Mouse (Mus musculus): ENCODE measurements at regions not wholly inside any gene's neighbourhood (a gene's known extent, or its start where the extent isn't known, plus 50 kb on each side); places are given as distances from the start of the nearest gene placed in this dataset.

DNA sequence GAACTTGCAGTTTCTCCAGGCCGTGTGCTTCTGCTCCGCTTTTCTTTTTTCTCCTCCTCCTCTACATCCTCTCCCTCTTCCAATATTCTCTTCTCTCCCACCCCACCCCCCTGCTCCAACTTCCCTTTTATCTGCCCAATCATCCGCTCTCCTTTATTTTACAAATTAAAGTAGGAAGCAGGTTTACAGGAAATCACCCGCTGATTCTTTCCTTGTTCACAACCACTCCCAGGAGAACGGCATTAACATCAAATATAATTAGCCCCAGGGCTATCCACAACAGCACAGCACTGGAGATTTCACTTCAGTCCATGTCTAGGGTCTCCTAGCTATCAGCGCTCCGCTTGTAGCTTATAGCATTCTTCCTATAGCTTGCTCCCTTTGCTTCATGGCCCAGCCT is 268.6 kb downstream of the 1700009N14Rik start:
- no peak overlapping the region for H3K4me2 ChIP-seq (ENCODE audit: low read length)
- no peaks in the 10 kb centered on the region for H3K9me3 ChIP-seq (replicated peaks; ENCODE audit: low read length)
- ATAC-seq (replicated peaks; ENCODE audit: low FRiP score, low read depth): no peak
- DNase-seq (ENCODE audit: low spot score): no peak
- H3K27me3 ChIP-seq (ENCODE audit: insufficient read depth, low read length): no peaks in the 10 kb centered on the region
- TF ChIP-seq CTCF (IDR thresholded peaks at IDR 0.05; ENCODE audit: low read depth): no peak
- H3K4me1 ChIP-seq (replicated peaks; ENCODE audit: insufficient read depth, low read length): no peaks in the 10 kb centered on the region
- 83% methylated on average over 7 of the region's 7 CpGs for WGBS
- H3K36me3 ChIP-seq (ENCODE audit: insufficient read depth, low read length): no peaks in the 10 kb centered on the region
- no peak overlapping the region for H3K4me3 ChIP-seq (replicated peaks; ENCODE audit: low read depth, low read length)
- H3K9ac ChIP-seq (ENCODE audit: low read depth, low read length): no peak overlapping the region
- no peak overlapping the region for H3K27ac ChIP-seq

GRCm38 (mm10) chr4:39719951-39720350 is 269.9 kb downstream of the 1700009N14Rik start:
- no peaks in the 10 kb centered on the region for H3K27me3 ChIP-seq (ENCODE audit: insufficient read depth, low read length)
- no peak overlapping the region for H3K9ac ChIP-seq (ENCODE audit: low read depth, low read length)
- H3K4me2 ChIP-seq (ENCODE audit: low read length): no peak overlapping the region
- H3K4me1 ChIP-seq (replicated peaks; ENCODE audit: insufficient read depth, low read length): no peaks in the 10 kb centered on the region
- DNase-seq (ENCODE audit: low spot score) (no peak), ATAC-seq (replicated peaks; ENCODE audit: low FRiP score, low read depth) (no peak)
- no peaks in the 10 kb centered on the region for H3K9me3 ChIP-seq (replicated peaks; ENCODE audit: low read length)
- H3K27ac ChIP-seq: no peak overlapping the region
- no peak overlapping the region for H3K4me3 ChIP-seq (replicated peaks; ENCODE audit: low read depth, low read length)
- 63% methylated on average over 4 of the region's 4 CpGs for WGBS
- H3K36me3 ChIP-seq (ENCODE audit: insufficient read depth, low read length): no peaks in the 10 kb centered on the region
- TF ChIP-seq CTCF (IDR thresholded peaks at IDR 0.05; ENCODE audit: low read depth): no peak

GRCm38 (mm10) chr4:39721524-39721923 is 271.4 kb downstream of the 1700009N14Rik start:
- no peak for DNase-seq (ENCODE audit: low spot score)
- Histone ChIP-seq H3K9me3 (replicated peaks; ENCODE audit: low read length) (no peaks in the 10 kb centered on the region), H3K4me3 (replicated peaks; ENCODE audit: low read depth, low read length) (no peak overlapping the region), H3K9ac (ENCODE audit: low read depth, low read length) (no peak overlapping the region), H3K36me3 (ENCODE audit: insufficient read depth, low read length) (no peaks in the 10 kb centered on the region), H3K27me3 (ENCODE audit: insufficient read depth, low read length) (no peaks in the 10 kb centered on the region), H3K27ac (no peak overlapping the region), H3K4me2 (ENCODE audit: low read length) (no peak overlapping the region), H3K4me1 (replicated peaks; ENCODE audit: insufficient read depth, low read length) (no peaks in the 10 kb centered on the region)
- WGBS: 71% methylated on average over 7 of the region's 7 CpGs
- no peak for TF ChIP-seq CTCF (IDR thresholded peaks at IDR 0.05; ENCODE audit: low read depth)
- no peak for ATAC-seq (replicated peaks; ENCODE audit: low FRiP score, low read depth)

- H3K9ac ChIP-seq (ENCODE audit: low read depth, low read length): no peak overlapping the region
- ATAC-seq (replicated peaks; ENCODE audit: low FRiP score, low read depth) (no peak), DNase-seq (ENCODE audit: low spot score) (peak; percentile 29)
- H3K27ac ChIP-seq: no peak overlapping the region
- H3K4me2 ChIP-seq (ENCODE audit: low read length): no peak overlapping the region
- H3K27me3 ChIP-seq (ENCODE audit: insufficient read depth, low read length): no peaks in the 10 kb centered on the region
- no peak for TF ChIP-seq CTCF (IDR thresholded peaks at IDR 0.05; ENCODE audit: low read depth)
- H3K9me3 ChIP-seq (replicated peaks; ENCODE audit: low read length): no peaks in the 10 kb centered on the region
- no peaks in the 10 kb centered on the region for H3K4me1 ChIP-seq (replicated peaks; ENCODE audit: insufficient read depth, low read length)
- H3K36me3 ChIP-seq (ENCODE audit: insufficient read depth, low read length): no peaks in the 10 kb centered on the region
- no peak overlapping the region for H3K4me3 ChIP-seq (replicated peaks; ENCODE audit: low read depth, low read length)
- WGBS: 79% methylated on average over 2 of the region's 2 CpGs
Measured at GRCm38 (mm10) chr4:39765586-39765985, 315.5 kb downstream of the 1700009N14Rik start.

DNA sequence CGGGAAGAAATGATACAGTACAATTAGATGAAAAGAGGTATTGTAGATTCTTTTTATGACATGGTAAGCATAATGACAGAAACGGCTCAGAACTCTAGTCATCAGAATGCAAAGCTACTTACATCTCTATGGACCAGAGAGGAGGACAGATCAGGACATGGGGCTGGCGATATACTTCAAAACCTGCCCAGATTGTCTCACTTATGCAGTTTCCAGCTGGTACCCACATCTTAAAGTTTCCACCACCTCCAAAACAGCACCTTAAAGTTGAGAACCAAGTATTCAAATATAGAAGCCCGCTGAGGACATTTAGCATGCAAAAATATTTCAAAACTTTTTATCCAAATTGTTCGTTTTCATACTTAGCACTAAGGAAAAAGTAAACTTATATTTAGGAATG is 341.0 kb downstream of the 1700009N14Rik start:
- Histone ChIP-seq H3K4me2 (ENCODE audit: low read length) (no peak overlapping the region), H3K36me3 (ENCODE audit: insufficient read depth, low read length) (no peaks in the 10 kb centered on the region), H3K27me3 (ENCODE audit: insufficient read depth, low read length) (no peaks in the 10 kb centered on the region), H3K9me3 (replicated peaks; ENCODE audit: low read length) (no peaks in the 10 kb centered on the region), H3K4me3 (replicated peaks; ENCODE audit: low read depth, low read length) (no peak overlapping the region), H3K4me1 (replicated peaks; ENCODE audit: insufficient read depth, low read length) (no peaks in the 10 kb centered on the region), H3K27ac (no peak overlapping the region), H3K9ac (ENCODE audit: low read depth, low read length) (no peak overlapping the region)
- no peak for DNase-seq (ENCODE audit: low spot score)
- TF ChIP-seq CTCF (IDR thresholded peaks at IDR 0.05; ENCODE audit: low read depth): no peak
- no peak for ATAC-seq (replicated peaks; ENCODE audit: low FRiP score, low read depth)
- 87% methylated on average over 5 of the region's 5 CpGs for WGBS

GRCm38 (mm10) chr4:39809950-39810349 is 332.9 kb upstream of the Aco1 start:
- Histone ChIP-seq H3K9ac (ENCODE audit: low read depth, low read length) (no peak overlapping the region), H3K4me1 (replicated peaks; ENCODE audit: insufficient read depth, low read length) (no peaks in the 10 kb centered on the region), H3K36me3 (ENCODE audit: insufficient read depth, low read length) (no peaks in the 10 kb centered on the region), H3K4me2 (ENCODE audit: low read length) (no peak overlapping the region), H3K27ac (no peak overlapping the region), H3K4me3 (replicated peaks; ENCODE audit: low read depth, low read length) (no peak overlapping the region), H3K9me3 (replicated peaks; ENCODE audit: low read length) (no peaks in the 10 kb centered on the region), H3K27me3 (ENCODE audit: insufficient read depth, low read length) (no peaks in the 10 kb centered on the region)
- ATAC-seq (replicated peaks; ENCODE audit: low FRiP score, low read depth) (no peak), DNase-seq (ENCODE audit: low spot score) (no peak)
- 80% methylated on average over 3 of the region's 3 CpGs for WGBS
- no peak for TF ChIP-seq CTCF (IDR thresholded peaks at IDR 0.05; ENCODE audit: low read depth)

DNA sequence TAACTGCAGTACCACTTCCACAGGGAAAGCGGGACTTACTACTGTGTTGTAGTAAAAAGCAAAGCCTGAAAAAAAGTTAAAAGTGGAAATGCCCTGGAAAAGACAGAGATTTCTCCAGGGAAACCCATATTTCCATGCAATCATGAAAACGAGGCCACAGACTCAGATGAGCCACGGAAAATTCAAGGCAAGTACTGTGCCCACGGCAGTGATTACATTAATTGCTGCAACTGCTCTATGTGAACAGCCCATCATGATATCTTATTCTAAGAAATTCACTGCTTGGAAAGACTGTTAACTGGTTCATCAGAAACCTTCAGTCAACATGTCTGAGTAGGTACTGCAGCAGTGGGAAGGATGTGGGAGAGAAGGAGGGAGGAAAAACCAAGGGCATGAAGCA is 330.1 kb upstream of the Aco1 start:
- no peaks in the 10 kb centered on the region for H3K4me1 ChIP-seq (replicated peaks; ENCODE audit: insufficient read depth, low read length)
- H3K27me3 ChIP-seq (ENCODE audit: insufficient read depth, low read length): no peaks in the 10 kb centered on the region
- WGBS: 79% methylated on average over 4 of the region's 4 CpGs
- H3K9me3 ChIP-seq (replicated peaks; ENCODE audit: low read length): no peaks in the 10 kb centered on the region
- H3K36me3 ChIP-seq (ENCODE audit: insufficient read depth, low read length): no peaks in the 10 kb centered on the region
- H3K4me3 ChIP-seq (replicated peaks; ENCODE audit: low read depth, low read length): no peak overlapping the region
- no peak for TF ChIP-seq CTCF (IDR thresholded peaks at IDR 0.05; ENCODE audit: low read depth)
- no peak for ATAC-seq (replicated peaks; ENCODE audit: low FRiP score, low read depth)
- no peak overlapping the region for H3K4me2 ChIP-seq (ENCODE audit: low read length)
- no peak overlapping the region for H3K9ac ChIP-seq (ENCODE audit: low read depth, low read length)
- DNase-seq (ENCODE audit: low spot score): no peak
- no peak overlapping the region for H3K27ac ChIP-seq

Data from kidney, postnatal 0 days (tissue).